Mouse (Mus musculus): ENCODE measurements around the gene Arhgap8. TPM values are rescaled to one million over a fixed set of nuclear protein-coding genes. Genes with fewer than 3 reads are reported as not detected.
"Not testable (repeated sequence)": the region's sequence is repeated elsewhere in the genome, so short reads cannot be mapped to it uniquely, and the experiment has no call there.

Arhgap8 gene
- polyA plus RNA-seq, 1 experiment from 2014 or later, result 4.1 TPM

DNA sequence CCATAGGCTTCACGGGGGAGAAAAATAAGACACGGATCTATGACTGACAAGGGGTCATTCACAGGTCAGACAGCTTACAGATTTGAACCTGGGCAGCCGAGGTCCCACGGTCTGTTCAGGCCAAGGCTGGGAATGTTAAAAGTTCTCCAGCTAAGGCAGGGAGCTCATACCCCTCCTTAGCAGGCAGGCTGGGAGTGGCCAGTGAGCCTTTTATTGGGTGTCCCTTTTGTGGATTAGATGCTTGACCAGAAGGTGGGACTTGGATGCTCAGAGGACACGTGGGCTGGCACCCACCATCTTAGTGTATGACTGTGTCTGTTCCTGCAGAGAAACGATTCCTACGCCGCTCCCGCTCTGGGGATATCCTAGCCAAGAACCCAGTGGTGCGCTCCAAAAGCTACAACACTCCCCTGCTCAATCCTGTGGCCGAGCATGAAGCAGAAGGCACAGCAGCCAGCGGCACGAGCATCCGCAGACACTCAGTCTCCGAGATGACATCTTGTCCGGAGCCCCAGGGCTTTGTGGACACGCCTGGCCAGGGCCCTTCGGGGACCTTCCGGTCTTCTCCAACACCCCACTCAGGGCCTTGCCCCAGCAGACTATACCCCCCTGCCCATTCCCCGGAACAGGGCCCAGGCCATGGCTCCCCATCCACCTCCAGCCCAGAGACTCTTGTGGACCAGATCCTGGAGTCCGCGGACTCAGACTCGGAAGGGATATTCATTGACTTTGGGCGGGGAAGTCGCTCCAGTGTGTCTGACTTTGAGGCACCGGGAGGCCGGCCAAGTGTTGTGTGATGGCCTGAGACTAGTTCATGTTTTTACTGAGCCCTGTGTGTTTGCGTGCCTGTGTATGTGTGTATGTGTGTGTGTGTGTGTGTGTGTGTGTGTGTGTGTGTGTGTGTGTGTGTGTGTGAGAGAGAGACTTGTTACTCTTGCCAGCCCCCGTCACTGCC, 17.2 kb upstream of the Arhgap8 start:
- Histone ChIP-seq H3K4me3 (no peak overlapping the region), H3K9me3 (replicated peaks) (no peaks in the 10 kb centered on the region), H3K36me3 (peaks cover 21% of the 10 kb centered on the region), H3K27me3 (ENCODE audit: low read depth, poor library complexity, severe bottlenecking) (no peaks in the 10 kb centered on the region), H3K27ac (no peak overlapping the region), H3K4me1 (peaks cover 23% of the 10 kb centered on the region)
- WGBS, result 93% methylated on average over 29 of the region's 29 CpGs
- DNase-seq (ENCODE audit: low spot score), result no peak

DNA sequence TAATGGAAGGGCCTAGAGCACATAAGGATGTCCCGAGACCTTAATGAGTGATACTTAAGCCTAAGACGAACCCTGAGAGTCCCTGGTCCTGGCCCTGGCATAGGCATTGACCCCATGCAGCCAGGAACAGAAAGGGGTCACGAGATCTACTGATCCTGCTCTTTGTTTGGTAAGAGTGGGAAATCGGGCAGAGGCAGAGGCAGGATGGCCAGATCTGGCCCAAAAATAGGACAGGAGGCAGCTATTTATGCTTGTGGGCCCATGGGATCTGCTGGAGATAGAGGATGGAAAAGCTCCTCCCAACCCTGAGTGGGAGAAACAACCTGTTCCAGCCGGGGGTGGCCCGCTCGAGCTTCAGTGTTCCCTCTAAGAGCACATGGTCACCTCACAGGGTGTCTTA, 15.9 kb upstream of the Arhgap8 start:
- Histone ChIP-seq H3K27me3 (ENCODE audit: low read depth, poor library complexity, severe bottlenecking) (no peaks in the 10 kb centered on the region), H3K27ac (no peak overlapping the region), H3K4me1 (peaks cover 15% of the 10 kb centered on the region), H3K4me3 (no peak overlapping the region), H3K36me3 (peaks cover 21% of the 10 kb centered on the region), H3K9me3 (replicated peaks) (no peaks in the 10 kb centered on the region)
- DNase-seq (ENCODE audit: low spot score), result no peak
- WGBS, result 86% methylated on average over 7 of the region's 7 CpGs

DNA sequence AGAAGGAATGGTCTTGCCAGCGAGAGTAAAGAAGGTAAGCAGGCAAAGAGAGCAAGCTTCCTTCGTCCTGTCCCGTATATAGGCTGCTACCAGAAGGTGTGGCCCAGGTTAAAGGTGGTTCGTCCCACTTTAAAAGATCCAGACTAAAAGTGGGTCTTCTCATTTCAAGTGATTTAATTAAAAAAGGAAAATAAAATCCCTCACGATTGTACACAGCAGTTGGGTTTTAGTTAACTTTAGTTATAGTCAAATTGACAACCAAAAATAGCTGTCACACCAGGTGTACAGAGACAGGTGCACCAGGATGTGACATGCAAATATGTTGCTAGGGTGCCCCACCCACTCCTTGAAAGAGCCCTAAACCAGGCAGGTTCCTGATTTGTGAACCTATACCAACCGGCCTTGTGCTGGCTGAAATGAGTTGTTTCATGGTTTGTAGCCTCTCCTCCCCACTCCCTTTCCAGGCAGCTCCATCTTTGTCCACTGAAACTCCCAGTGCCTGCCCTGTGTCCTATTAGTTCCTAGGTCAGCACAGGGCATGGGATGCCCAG, 14.4 kb upstream of the Arhgap8 start:
- no peaks in the 10 kb centered on the region for H3K27me3 ChIP-seq (ENCODE audit: low read depth, poor library complexity, severe bottlenecking)
- no peak overlapping the region; the same call in 1 of the 2 replicates for H3K27ac ChIP-seq
- H3K4me1 ChIP-seq, result peaks cover 10% of the 10 kb centered on the region
- WGBS, result 87% methylated on average over 6 of the region's 6 CpGs
- no peaks in the 10 kb centered on the region for H3K9me3 ChIP-seq (replicated peaks)
- DNase-seq (ENCODE audit: low spot score), result no peak
- peaks cover 17% of the 10 kb centered on the region for H3K36me3 ChIP-seq
- no peak overlapping the region for H3K4me3 ChIP-seq

DNA sequence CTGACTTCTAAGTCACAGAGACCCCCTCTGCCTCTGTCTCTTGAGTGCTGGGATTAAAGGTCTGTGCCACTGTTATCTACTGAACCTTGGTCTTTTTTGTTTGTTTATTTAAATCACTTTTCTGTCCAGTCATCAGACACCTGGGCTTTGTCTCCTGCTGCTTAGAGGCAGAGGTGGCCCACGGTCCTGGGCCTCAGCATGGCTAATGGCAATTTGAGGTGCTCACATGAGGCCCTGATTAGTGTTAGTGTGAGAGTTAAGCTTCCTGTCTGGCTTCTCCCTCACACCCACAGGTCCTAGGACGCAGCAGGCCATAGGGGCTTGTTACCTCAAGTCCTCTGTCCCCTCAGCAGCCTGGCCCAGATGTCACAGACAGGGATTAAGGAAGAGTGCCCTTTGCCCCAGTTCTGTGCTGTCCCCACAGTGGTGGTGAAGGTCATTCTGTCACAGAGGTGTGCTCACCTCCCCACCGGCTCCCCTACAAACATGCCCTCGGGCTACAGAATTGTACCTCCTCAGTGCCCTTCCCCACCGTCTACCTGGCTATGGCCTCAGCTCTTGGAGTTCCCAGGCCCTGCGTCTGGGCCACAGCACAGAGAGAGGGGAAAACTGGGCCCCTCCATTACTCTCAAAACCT, 12.8 kb upstream of the Arhgap8 start:
- H3K9me3 ChIP-seq (replicated peaks), result no peaks in the 10 kb centered on the region
- H3K4me1 ChIP-seq, result peaks cover 11% of the 10 kb centered on the region
- H3K36me3 ChIP-seq, result peaks cover 13% of the 10 kb centered on the region
- DNase-seq (ENCODE audit: low spot score), result no peak
- peaks cover 7% of the 10 kb centered on the region for H3K27me3 ChIP-seq (ENCODE audit: low read depth, poor library complexity, severe bottlenecking)
- no peak overlapping the region for H3K4me3 ChIP-seq
- no peak overlapping the region for H3K27ac ChIP-seq
- whole genome bisulfite sequencing, result 71% methylated on average over 6 of the region's 6 CpGs

DNA sequence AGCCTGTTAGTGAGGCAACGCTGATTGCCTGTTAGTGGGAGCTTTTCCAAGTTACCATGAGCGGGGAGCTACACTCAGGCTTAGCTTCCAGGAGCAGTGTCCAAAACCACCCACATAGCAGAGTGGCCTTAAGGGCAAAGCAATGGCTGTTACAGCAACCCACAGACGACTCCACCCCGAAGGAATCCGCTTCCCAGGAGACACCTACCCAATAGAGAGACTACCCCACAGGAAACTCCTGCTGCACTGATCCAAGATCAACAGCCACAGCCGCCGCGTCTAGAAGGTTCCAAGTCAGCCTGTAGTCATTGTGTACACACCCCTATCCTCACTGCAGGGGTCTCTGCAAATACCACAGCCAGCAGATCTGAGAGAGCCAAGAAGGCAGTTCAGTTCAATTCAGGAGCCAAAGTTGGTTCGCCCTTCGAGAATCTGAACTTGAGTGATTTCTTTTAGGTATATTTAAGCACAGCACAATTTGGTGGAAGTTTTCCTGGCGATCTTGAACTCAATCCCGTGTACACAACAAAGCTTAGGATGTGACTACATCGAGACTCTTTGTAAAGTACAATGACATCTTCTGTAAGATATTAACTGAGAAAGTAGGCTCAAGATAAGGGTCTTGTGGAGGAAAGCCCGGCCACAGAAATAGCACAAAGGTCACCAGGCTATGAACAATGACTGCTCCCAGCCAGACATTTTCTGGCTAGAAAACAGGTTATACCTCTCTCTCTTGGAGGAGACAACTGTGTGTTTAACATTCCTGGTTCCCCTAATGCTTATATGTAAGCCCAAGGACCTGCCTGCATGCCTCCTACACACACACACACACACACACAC, 7.1 kb upstream of the Arhgap8 start:
- Histone ChIP-seq H3K4me1 (peaks cover 18% of the 10 kb centered on the region), H3K9me3 (replicated peaks) (no peaks in the 10 kb centered on the region), H3K27me3 (ENCODE audit: low read depth, poor library complexity, severe bottlenecking) (peaks cover 7% of the 10 kb centered on the region), H3K4me3 (no peak overlapping the region), H3K36me3 (no peaks in the 10 kb centered on the region), H3K27ac (0 out of 2 replicates have a peak overlapping the region, but pooled peaks have one; percentile 6)
- DNase-seq (ENCODE audit: low spot score), result no peak
- WGBS, result 84% methylated on average over 14 of the region's 14 CpGs

DNA sequence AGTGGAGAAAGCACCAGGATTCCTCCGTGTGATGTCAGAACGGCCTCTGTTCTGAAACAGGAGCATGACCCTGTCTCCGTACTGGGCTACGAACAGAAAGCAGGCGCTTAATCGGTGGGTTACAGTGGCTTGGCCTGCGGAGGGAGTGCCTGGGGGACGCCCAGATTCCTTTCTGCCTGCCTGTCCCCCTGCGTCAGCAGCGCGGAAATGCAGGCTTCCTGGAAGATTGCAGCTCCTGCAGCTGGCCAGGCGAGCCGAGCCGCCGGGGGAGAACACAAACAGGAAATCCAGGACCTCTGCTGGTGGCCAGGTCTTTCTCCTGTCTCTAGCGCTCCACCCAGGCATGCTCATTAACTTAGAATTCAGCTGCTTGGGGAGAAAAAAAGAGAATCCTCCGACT, 5.1 kb upstream of the Arhgap8 start:
- peaks cover 21% of the 10 kb centered on the region for H3K27me3 ChIP-seq (ENCODE audit: low read depth, poor library complexity, severe bottlenecking)
- peak; percentile 83 for DNase-seq (ENCODE audit: low spot score)
- peak overlapping the region; percentile 44 for H3K4me3 ChIP-seq
- H3K9me3 ChIP-seq (replicated peaks), result no peaks in the 10 kb centered on the region
- under 1% methylated on average over 17 of the region's 17 CpGs for WGBS
- H3K4me1 ChIP-seq, result peaks cover 32% of the 10 kb centered on the region
- H3K27ac ChIP-seq, result peak overlapping the region; percentile 81
- no peaks in the 10 kb centered on the region for H3K36me3 ChIP-seq

DNA sequence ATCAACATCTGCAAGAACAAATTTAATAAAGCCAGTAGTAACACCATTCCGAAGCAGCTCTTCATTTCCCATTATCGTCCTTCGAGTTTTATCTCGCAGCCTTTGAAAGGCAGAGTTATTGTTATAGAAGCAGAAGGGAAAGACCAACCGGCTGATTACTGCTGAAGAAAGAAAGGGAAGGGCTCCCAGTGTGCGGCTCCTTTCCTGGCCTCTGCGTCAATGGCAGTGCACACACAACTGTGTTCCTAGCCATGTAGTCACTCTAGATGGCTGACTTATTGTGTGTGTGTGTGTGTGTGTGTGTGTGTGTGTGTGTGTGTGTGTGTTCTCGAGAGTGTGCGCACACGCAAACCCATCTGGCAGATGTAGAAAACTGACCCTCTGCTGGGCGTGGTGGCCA, 4.7 kb upstream of the Arhgap8 start:
- 48% methylated on average over 11 of the region's 11 CpGs for WGBS
- Histone ChIP-seq H3K4me3 (peak overlapping the region; percentile 44), H3K27me3 (ENCODE audit: low read depth, poor library complexity, severe bottlenecking) (peaks cover 25% of the 10 kb centered on the region), H3K27ac (peak overlapping the region; percentile 81), H3K4me1 (peaks cover 36% of the 10 kb centered on the region), H3K9me3 (replicated peaks) (no peaks in the 10 kb centered on the region), H3K36me3 (no peaks in the 10 kb centered on the region)
- DNase-seq (ENCODE audit: low spot score), result no peak

DNA sequence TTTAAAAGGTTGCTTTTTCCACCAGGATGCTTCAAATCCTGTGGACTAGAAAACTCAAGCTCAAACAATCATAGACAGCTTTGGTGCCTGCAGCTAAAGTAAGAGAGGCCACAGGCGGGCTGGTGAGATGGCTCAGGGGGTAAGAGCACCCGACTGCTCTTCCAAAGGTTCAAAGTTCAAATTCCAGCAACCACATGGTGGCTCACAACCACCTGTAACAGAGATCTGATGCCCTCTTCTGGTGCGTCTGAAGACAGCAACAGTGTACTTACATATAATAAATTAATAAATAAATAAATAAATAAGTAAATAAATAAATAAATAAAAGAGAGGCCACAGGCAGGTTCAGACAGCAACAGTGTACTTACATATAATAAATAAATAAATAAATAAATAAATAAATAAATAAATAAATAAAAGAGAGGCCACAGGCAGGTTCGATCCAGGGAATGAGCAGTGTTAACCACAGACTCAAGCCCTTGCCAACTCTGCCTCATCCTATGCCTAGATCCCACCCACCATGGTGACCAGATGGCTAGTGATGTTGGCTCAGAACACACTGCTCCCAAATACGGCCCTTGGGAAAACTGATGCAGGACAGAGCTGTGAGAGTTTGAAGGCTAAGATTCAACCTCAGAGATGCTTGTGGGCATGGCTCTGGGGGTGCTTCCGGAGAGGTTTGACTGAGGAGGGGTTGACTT, 2.1 kb upstream of the Arhgap8 start:
- DNase-seq (ENCODE audit: low spot score); H3K36me3 ChIP-seq; H3K4me3 ChIP-seq; H3K9me3 ChIP-seq (replicated peaks); H3K27ac ChIP-seq: not testable (repeated sequence)
- H3K4me1 ChIP-seq, result peaks cover 46% of the 10 kb centered on the region
- H3K27me3 ChIP-seq (ENCODE audit: low read depth, poor library complexity, severe bottlenecking), result peaks cover 36% of the 10 kb centered on the region
- WGBS, result 63% methylated on average over 6 of the region's 6 CpGs

DNA sequence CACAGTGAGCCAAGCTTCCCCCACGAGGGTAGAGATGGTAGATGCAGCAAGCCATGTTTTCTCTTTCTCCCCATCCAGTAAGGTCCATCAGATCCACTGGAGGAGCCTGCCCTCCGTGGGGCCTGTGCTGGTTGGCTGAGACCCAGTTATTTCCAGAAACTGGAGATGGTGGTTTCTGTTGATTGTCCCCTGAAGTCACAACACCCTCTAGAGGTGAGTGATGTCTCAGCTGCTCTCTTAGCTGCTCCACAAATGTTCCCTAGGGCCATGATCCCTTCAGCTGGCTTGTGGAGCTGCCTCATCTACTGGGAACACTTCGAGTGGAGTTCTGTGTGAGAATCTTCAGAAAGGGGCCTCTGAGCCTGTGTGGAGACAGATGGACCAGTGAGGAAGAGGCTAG, 1.1 kb upstream of the Arhgap8 start:
- no peaks in the 10 kb centered on the region for H3K9me3 ChIP-seq (replicated peaks)
- DNase-seq (ENCODE audit: low spot score), result no peak
- peaks cover 46% of the 10 kb centered on the region for H3K4me1 ChIP-seq
- 71% methylated on average over 3 of the region's 3 CpGs for WGBS
- peaks cover 36% of the 10 kb centered on the region for H3K27me3 ChIP-seq (ENCODE audit: low read depth, poor library complexity, severe bottlenecking)
- H3K36me3 ChIP-seq, result no peaks in the 10 kb centered on the region
- H3K27ac ChIP-seq, result no peak overlapping the region
- no peak overlapping the region for H3K4me3 ChIP-seq

DNA sequence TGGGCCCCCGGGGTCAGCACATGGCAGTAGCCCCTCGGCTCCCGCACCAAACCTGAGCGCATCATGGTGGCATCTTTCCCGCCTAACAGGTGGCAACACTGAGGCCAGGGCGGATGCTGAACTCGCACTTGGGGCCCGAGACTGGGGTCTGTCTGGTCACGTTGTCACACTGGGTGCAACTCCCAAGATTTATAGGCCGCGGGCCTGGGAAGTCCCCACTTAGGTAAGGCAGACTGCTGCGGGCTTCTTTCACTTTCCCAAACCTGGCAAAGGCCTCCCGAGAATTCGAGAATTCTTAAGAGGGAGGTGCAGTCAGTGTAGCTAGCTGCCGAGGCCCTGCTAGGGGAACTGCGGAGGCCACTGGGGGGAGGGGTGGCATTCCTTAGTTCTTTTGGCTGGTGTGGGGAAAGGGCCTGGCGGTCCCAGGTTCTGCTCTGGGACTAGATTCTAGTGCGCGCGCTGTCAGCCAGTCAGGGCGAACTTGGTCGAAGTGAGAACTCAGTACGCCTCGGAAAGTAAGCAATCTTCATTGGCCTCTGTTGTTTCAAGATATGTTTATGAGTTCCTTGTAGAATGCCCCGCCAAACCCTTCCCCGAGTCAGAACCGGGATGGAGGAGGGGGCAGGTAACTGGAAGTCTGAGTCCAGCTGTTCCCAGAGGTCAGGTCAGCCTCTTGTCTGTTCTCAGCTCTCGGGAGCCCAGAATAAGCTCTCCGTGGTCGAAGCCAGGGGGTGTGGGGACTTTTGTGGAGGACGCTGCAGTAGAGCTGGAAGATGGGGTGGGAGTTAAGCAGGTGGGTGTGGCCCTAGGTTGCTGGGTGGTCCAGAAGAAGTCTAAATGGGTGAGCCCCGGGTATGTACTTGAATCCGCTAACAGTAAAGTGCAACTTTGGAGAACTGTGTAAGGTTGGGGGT, 696 bp downstream of the Arhgap8 start:
- peak overlapping the region; percentile 47 for H3K4me3 ChIP-seq
- DNase-seq (ENCODE audit: low spot score), result peak; percentile 71
- 5% methylated on average over 33 of the region's 33 CpGs for whole genome bisulfite sequencing
- H3K27ac ChIP-seq, result peak overlapping the region; percentile 71
- peaks cover 34% of the 10 kb centered on the region for H3K4me1 ChIP-seq
- H3K9me3 ChIP-seq (replicated peaks), result no peaks in the 10 kb centered on the region
- H3K36me3 ChIP-seq, result no peaks in the 10 kb centered on the region
- peaks cover 36% of the 10 kb centered on the region for H3K27me3 ChIP-seq (ENCODE audit: low read depth, poor library complexity, severe bottlenecking)

DNA sequence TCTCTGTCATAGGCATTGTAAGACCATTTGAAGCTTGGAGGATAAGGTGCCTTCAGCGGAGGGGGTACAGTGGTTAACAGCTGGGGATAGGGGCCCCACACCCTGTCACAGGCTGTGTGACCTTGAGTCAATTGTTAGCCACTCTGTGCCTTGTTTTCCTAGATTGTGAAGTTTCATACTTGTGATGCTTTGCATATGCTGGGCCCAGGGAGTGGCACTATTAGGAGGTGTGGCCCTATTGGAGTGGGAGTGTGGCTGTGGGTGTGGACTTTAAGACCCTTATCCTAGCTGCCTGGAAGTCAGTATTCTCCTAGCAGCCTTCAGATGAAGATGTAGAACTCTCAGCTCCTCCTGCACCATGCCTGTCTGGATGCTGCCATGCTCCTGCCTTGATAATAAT, 3.8 kb downstream of the Arhgap8 start:
- H3K4me1 ChIP-seq, result peaks cover 42% of the 10 kb centered on the region
- not testable (repeated sequence) for H3K9me3 ChIP-seq (replicated peaks); H3K4me3 ChIP-seq; H3K36me3 ChIP-seq; H3K27ac ChIP-seq; DNase-seq (ENCODE audit: low spot score)
- H3K27me3 ChIP-seq (ENCODE audit: low read depth, poor library complexity, severe bottlenecking), result peaks cover 33% of the 10 kb centered on the region
- WGBS, result 91% methylated on average over 1 of the region's 1 CpGs

Data from limb, embryonic 10.5 days (tissue).